Mouse (Mus musculus) C2C12 (cell line): ENCODE data around the gene Knl1. TPM values are rescaled to one million over a fixed set of nuclear protein-coding genes. Genes with fewer than 3 reads are reported as not detected.

Experiments
- H3K27me3 ChIP-seq: one replicate; pipeline ENCODE4 v1.6.1; 2011; ENCODE audit not compliant: control insufficient read depth, insufficient read depth, insufficient read length
- H3K36me3 ChIP-seq: one replicate; pipeline ENCODE4 v1.6.1; 2011; ENCODE audit not compliant: control insufficient read depth, insufficient read depth
- H3K4me3 ChIP-seq: one replicate; pipeline ENCODE4 v1.5.1; 2011; ENCODE audit warnings: mild to moderate bottlenecking, control low read depth; ENCODE audit not compliant: poor library complexity, insufficient read depth, severe bottlenecking
- H3K79me2 ChIP-seq: one replicate; pipeline ENCODE4 v1.6.1; 2011; ENCODE audit not compliant: control insufficient read depth, insufficient read depth
- H3K79me3 ChIP-seq: one replicate; pipeline ENCODE4 v1.6.1; 2011; ENCODE audit warnings: low read depth, control low read depth
- H3ac ChIP-seq: one replicate; pipeline ENCODE3; 2011; ENCODE audit warnings: low read depth; ENCODE audit not compliant: control insufficient read depth, insufficient read length
- CEBPB ChIP-seq: IDR thresholded peaks from one replicate; pipeline ENCODE4 v1.6.1; 2011; ENCODE audit warnings: low read depth, mild to moderate bottlenecking, control low read depth, moderate library complexity
- CTCF ChIP-seq: IDR thresholded peaks from one replicate; pipeline ENCODE4 v1.5.1; 2011; ENCODE audit not compliant: control insufficient read depth, insufficient read depth, insufficient read length
- FOSL1 ChIP-seq: IDR thresholded peaks from one replicate; pipeline ENCODE4 v1.8.0; 2011; ENCODE audit warnings: mild to moderate bottlenecking, low read length; ENCODE audit not compliant: poor library complexity, insufficient read depth, severe bottlenecking
- MAX ChIP-seq: IDR thresholded peaks from one replicate; pipeline ENCODE4 v1.6.1; 2011; ENCODE audit warnings: mild to moderate bottlenecking, control low read depth
- MYOD1 ChIP-seq: IDR thresholded peaks from one replicate; pipeline ENCODE4 v1.6.1; 2011; ENCODE audit warnings: low read depth; ENCODE audit not compliant: control insufficient read depth, insufficient read length
- MYOG ChIP-seq: IDR thresholded peaks from one replicate; pipeline ENCODE4 v1.6.1; 2011; ENCODE audit not compliant: control insufficient read depth, insufficient read length; ENCODE audit errors: extremely low read depth
- USF1 ChIP-seq: IDR thresholded peaks from one replicate; pipeline ENCODE4 v1.6.1; 2011; ENCODE audit warnings: low read depth, mild to moderate bottlenecking, control low read depth, moderate library complexity
- polyA plus RNA-seq: library from polyadenylated mRNA; unstranded; fragments of >200 nt; fragmentation: generic; extraction: Trizol; gene quantifications from one replicate; pipeline ENCODE4 v1.2.1, GENCODE M21; 2012; ENCODE audit warnings: missing spikeins

Gene Knl1
- polyA plus RNA-seq, 1 experiment = 3.2 TPM

DNA sequence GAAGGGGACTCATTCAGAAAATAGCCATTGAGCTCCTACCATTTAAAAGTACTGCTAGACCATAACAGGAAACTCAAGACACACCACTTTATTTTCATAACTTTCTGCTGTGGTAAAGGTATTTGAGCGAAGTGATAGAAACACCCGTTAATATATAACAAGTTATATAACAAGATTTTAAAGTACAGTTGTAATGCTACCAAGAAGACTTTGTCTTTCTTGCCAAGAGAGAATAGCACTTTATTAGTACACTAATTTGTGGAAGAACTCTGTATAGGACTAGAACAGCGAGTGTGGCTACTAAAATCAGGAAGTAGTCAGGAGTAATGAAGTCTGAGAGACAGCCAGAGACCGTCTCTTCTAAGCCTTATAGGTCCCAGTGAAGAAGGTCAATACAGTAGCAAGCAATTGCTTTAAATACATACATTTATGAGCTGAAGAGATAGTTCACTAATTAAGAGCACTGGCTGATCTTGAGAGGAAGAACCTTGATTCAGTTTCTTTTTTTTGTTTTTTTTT, 3.3 kb downstream of the Knl1 start:
- Histone ChIP-seq H3K79me3 (peaks cover 72% of the 10 kb centered on the region), H3K27me3 (no peaks in the 10 kb centered on the region), H3K4me3 (no peak overlapping the region), H3K36me3 (peaks cover 3% of the 10 kb centered on the region), H3ac (no peak overlapping the region), H3K79me2 (peaks cover 81% of the 10 kb centered on the region)
- TF ChIP-seq FOSL1 = no peak
- TF ChIP-seq MYOG = no peak
- no peak for TF ChIP-seq MAX
- TF ChIP-seq USF1 = no peak
- TF ChIP-seq CEBPB = no peak
- no peak for TF ChIP-seq MYOD1

GRCm38 (mm10) chr2:119060139-119060538, 13.2 kb downstream of the Knl1 start:
- Histone ChIP-seq H3K27me3 (no peaks in the 10 kb centered on the region), H3K79me3 (peaks cover 27% of the 10 kb centered on the region), H3K36me3 (peaks cover 73% of the 10 kb centered on the region), H3ac (no peak overlapping the region), H3K79me2 (peaks cover 41% of the 10 kb centered on the region), H3K4me3 (no peak overlapping the region)
- TF ChIP-seq FOSL1 (no peak), USF1 (no peak), MYOD1 (no peak), MAX (no peak), MYOG (no peak), CEBPB (no peak), CTCF (no peak)

DNA sequence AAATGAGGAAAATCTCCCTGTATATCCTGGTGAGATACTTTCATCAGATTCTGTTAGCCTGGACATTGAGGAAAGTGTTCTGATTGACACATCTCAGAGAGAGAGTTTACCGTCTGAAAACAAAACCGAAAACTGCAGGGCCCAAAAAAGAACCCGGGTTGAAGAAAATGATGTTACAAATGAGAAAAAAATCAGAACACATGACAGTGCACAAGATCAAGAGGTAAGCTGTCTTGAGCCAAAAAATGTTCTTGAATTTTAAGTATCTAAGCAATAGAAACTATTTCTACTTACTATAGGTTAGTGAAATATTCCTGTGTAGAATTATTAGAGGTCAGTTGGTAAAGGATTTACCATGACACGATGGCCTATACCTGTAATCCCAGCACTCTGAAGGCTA, 25.5 kb downstream of the Knl1 start:
- H3ac ChIP-seq = no peak overlapping the region
- no peak for TF ChIP-seq MYOG
- no peak for TF ChIP-seq USF1
- no peak for TF ChIP-seq CEBPB
- TF ChIP-seq MYOD1 = no peak
- no peak for TF ChIP-seq CTCF
- TF ChIP-seq MAX = no peak
- H3K36me3 ChIP-seq = peaks cover 75% of the 10 kb centered on the region
- H3K79me3 ChIP-seq = peaks cover 2% of the 10 kb centered on the region
- H3K4me3 ChIP-seq = no peak overlapping the region
- no peaks in the 10 kb centered on the region for H3K79me2 ChIP-seq
- H3K27me3 ChIP-seq = no peaks in the 10 kb centered on the region

DNA sequence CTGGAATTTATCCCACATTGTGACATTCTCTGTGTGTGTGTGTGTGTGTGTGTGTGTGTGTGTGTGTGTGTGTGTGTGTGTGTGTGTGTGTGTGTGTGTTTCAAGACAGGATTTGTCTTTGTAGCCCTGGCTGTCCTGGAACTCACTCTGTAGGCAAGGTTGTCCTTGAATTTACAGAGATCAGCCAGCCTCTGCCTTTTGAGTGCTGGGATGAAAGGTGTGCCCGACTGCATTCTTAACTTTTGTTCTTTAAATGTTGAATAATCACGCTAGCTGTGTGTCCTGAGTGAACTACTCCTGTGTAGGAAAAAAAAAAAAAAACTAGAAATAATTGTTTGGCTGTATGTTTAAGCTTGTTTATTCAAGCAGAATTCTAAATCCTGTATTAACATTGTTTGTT, 39.2 kb downstream of the Knl1 start:
- Histone ChIP-seq H3K79me2 (no peaks in the 10 kb centered on the region), H3K27me3 (no peaks in the 10 kb centered on the region), H3K79me3 (no peaks in the 10 kb centered on the region), H3K4me3 (no peak overlapping the region), H3K36me3 (peaks cover 65% of the 10 kb centered on the region), H3ac (no peak overlapping the region)
- TF ChIP-seq CEBPB = no peak

- Histone ChIP-seq H3K4me3 (no peak overlapping the region), H3K36me3 (peaks cover 73% of the 10 kb centered on the region), H3K27me3 (no peaks in the 10 kb centered on the region), H3K79me3 (no peaks in the 10 kb centered on the region), H3ac (no peak overlapping the region), H3K79me2 (no peaks in the 10 kb centered on the region)
- TF ChIP-seq USF1 (no peak), MYOG (no peak), MAX (no peak), CEBPB (no peak), CTCF (no peak), MYOD1 (no peak), FOSL1 (no peak)
Measured at GRCm38 (mm10) chr2:119101552-119101951, 54.6 kb downstream of the Knl1 start.

GRCm38 (mm10) chr2:119106583-119106982, 59.7 kb downstream of the Knl1 start:
- H3K36me3 ChIP-seq = peaks cover 66% of the 10 kb centered on the region
- H3ac ChIP-seq = no peak overlapping the region
- TF ChIP-seq MYOG (no peak), USF1 (no peak), MYOD1 (no peak), MAX (no peak), FOSL1 (no peak), CTCF (no peak), CEBPB (no peak)

More at GRCm38 (mm10) chr2:119106583-119106982, 59.7 kb downstream of the Knl1 start:
- no peak overlapping the region for H3K4me3 ChIP-seq
- peaks cover 2% of the 10 kb centered on the region for H3K79me3 ChIP-seq
- no peaks in the 10 kb centered on the region for H3K27me3 ChIP-seq
- peaks cover 6% of the 10 kb centered on the region for H3K79me2 ChIP-seq
